Mouse (Mus musculus): ENCODE data around the gene Efnb1. TPM values are rescaled to one million over a fixed set of nuclear protein-coding genes. Genes with fewer than 3 reads are reported as not detected.
A peak's percentile ranks its signal among the peaks of the same experiment; 100 is the strongest.
"Not testable (repeated sequence)": the region's sequence is repeated elsewhere in the genome, so short reads cannot be mapped to it uniquely, and the experiment has no call there.

The Efnb1 gene
- total RNA-seq (2021): 10 to 100 TPM; 17.4 to 27.6 TPM

- intact Hi-C loops (cut with DNase I): loop anchor here (1.0 to 10.0 kb wide), 10 partner anchors 64 to 839 kb away; partner anchors contain the start of genes Eda and Pja1
Observed at GRCm38 (mm10) chrX:99135523-99136258, at the start of gene Efnb1. Gene Efnb1 (plus strand): TSS chrX:99136130.

GRCm38 (mm10) chrX:99092704-99093103, 43.2 kb upstream of the Efnb1 start:
- no peak for DNase-seq
- intact Hi-C loops (cut with DNase I): no loop called here

More at GRCm38 (mm10) chrX:99135523-99136258, at the start of gene Efnb1:
- DNase-seq: peak; percentile 85 to 88

GRCm38 (mm10) chrX:99111088-99111724, 24.7 kb upstream of the Efnb1 start:
- DNase-seq; intact Hi-C loops (cut with DNase I): not testable (repeated sequence)

GRCm38 (mm10) chrX:99119510-99119909, 16.4 kb upstream of the Efnb1 start:
- intact Hi-C loops (cut with DNase I): no loop called here

GRCm38 (mm10) chrX:99130059-99130458, 5.9 kb upstream of the Efnb1 start:
- peak; percentile 72 to 78 for DNase-seq
- intact Hi-C loops (cut with DNase I): loop anchor here (1.0 to 10.0 kb wide), 6 partner anchors 322 to 1352 kb away; partner anchors contain the start of gene Eda

More at GRCm38 (mm10) chrX:99119510-99119909, 16.4 kb upstream of the Efnb1 start:
- no peak for DNase-seq

GRCm38 (mm10) chrX:99132573-99132972, 3.4 kb upstream of the Efnb1 start:
- intact Hi-C loops (cut with DNase I): loop anchor here (5.0 to 10.0 kb wide), 3 partner anchors 320 to 1350 kb away; partner anchors contain the start of gene Eda
- DNase-seq: no peak

GRCm38 (mm10) chrX:99134891-99135290, 1.0 kb upstream of the Efnb1 start:
- DNase-seq: peak; percentile 76 to 81

GRCm38 (mm10) chrX:99136431-99136966, 569 bp downstream of the Efnb1 start:
- peak; percentile 24 to 53 for DNase-seq
- intact Hi-C loops (cut with DNase I): loop anchor here (1.0 to 10.0 kb wide), 5 partner anchors 63 to 838 kb away; partner anchors contain the start of gene Eda

More at GRCm38 (mm10) chrX:99134891-99135290, 1.0 kb upstream of the Efnb1 start:
- intact Hi-C loops (cut with DNase I): loop anchor here (1.0 to 10.0 kb wide), 9 partner anchors 97 to 1347 kb away; partner anchors contain the start of genes Eda and Pja1

GRCm38 (mm10) chrX:99137143-99137870, 1.4 kb downstream of the Efnb1 start:
- intact Hi-C loops (cut with DNase I): loop anchor here (5.0 to 10.0 kb wide), 2 partner anchors 95 to 837 kb away; partner anchors contain the start of gene Eda
- DNase-seq: peak in 1 of 2 experiments; percentile 18

- DNase-seq: no peak
- intact Hi-C loops (cut with DNase I): loop anchor here (5.0 to 10.0 kb wide), 2 partner anchors 94 to 837 kb away; partner anchors contain the start of gene Eda
Observed at GRCm38 (mm10) chrX:99137928-99138740, 2.2 kb downstream of the Efnb1 start.

GRCm38 (mm10) chrX:99141079-99141478, 5.1 kb downstream of the Efnb1 start:
- no peak for DNase-seq
- intact Hi-C loops (cut with DNase I): loop anchor here (2.0 kb wide), 1 partner anchor 76 kb away; no protein-coding TSS in a partner anchor

GRCm38 (mm10) chrX:99141900-99142299, 6.0 kb downstream of the Efnb1 start:
- intact Hi-C loops (cut with DNase I): loop anchor here (2.0 kb wide), 1 partner anchor 75 kb away; no protein-coding TSS in a partner anchor
- no peak for DNase-seq

- no peak for DNase-seq
- intact Hi-C loops (cut with DNase I): no loop called here
Observed at GRCm38 (mm10) chrX:99145561-99145960, 9.6 kb downstream of the Efnb1 start.

GRCm38 (mm10) chrX:99148061-99148905, 12.4 kb downstream of the Efnb1 start:
- no peak for DNase-seq
- intact Hi-C loops (cut with DNase I): no loop called here

- DNase-seq: no peak
- intact Hi-C loops (cut with DNase I): no loop called here
Observed at GRCm38 (mm10) chrX:99149047-99149446, 13.1 kb downstream of the Efnb1 start.

GRCm38 (mm10) chrX:99149900-99150299, 14.0 kb downstream of the Efnb1 start:
- intact Hi-C loops (cut with DNase I): no loop called here
- DNase-seq: peak; percentile 10 to 33

GRCm38 (mm10) chrX:99150712-99151111, 14.8 kb downstream of the Efnb1 start:
- no peak for DNase-seq
- intact Hi-C loops (cut with DNase I): no loop called here

- no peak for DNase-seq
- intact Hi-C loops (cut with DNase I): no loop called here
Observed at GRCm38 (mm10) chrX:99151434-99151833, 15.5 kb downstream of the Efnb1 start.

Measured in heart, postnatal 36 days (tissue).